Mouse (Mus musculus): ENCODE results near the gene Letm1. TPM values are rescaled to one million over a fixed set of nuclear protein-coding genes. Genes with fewer than 3 reads are reported as not detected.
A peak's percentile ranks its signal among the peaks of the same experiment; 100 is the strongest.

The Letm1 gene
- 10.9 and 11.9 TPM in 2 replicates for polyA plus RNA-seq (2011; ENCODE audit: insufficient read depth, insufficient read length, low replicate concordance, missing spikeins)

GRCm38 (mm10) chr5:33782345-33782998 lies at the start of gene Letm1:
Gene Letm1 (minus strand): TSS chr5:33782817.
- peak within 1 kb of the TSS; percentile 83 for H3K27ac ChIP-seq (ENCODE audit: control insufficient read depth, insufficient read depth, low read depth, low read length, poor library complexity)
- under 1% methylated on average over 65 of the region's 65 CpGs for WGBS
- TF ChIP-seq POLR2A (IDR thresholded peaks at IDR 0.05; ENCODE audit: borderline replicate concordance, control insufficient read depth, low read depth, low read length) (peak; percentile 83; the same call in 1 of the 2 replicates), CTCF (IDR thresholded peaks at IDR 0.05; ENCODE audit: control insufficient read depth, insufficient read depth, low read length) (no peak)
- peak within 1 kb of the TSS; percentile 81 for H3K4me3 ChIP-seq (replicated peaks; ENCODE audit: control insufficient read depth, low read depth, low read length)
- no peaks in the 10 kb centered on the region; the same call in 1 of the 2 replicates for H3K4me1 ChIP-seq (ENCODE audit: control insufficient read depth, insufficient read depth, low read length)

DNA sequence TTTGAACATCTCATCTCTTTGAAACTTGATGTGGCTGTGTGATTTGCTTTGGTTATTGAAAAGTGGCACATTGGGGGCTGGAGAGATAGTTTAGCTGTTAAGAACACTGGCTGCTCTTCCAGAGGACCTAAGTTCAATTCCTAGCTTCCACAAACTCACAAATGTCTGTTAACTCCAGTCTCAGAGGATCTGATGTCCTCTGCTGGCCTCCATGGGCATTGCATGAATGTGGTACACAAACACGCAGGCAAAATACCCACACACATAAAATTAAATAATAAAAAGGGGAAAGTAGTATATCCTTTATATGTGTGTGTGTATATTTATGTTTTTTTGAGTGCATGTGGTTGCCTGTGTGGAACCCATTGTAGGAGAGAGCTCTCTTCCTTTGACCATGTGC lies 48.2 kb upstream of the Letm1 start:
- Histone ChIP-seq H3K4me3 (replicated peaks; ENCODE audit: control insufficient read depth, low read depth, low read length) (no peak overlapping the region), H3K27ac (ENCODE audit: control insufficient read depth, insufficient read depth, low read depth, low read length, poor library complexity) (no peak overlapping the region), H3K4me1 (ENCODE audit: control insufficient read depth, insufficient read depth, low read length) (no peaks in the 10 kb centered on the region)
- WGBS: 73% methylated on average over 1 of the region's 1 CpGs
- TF ChIP-seq POLR2A (IDR thresholded peaks at IDR 0.05; ENCODE audit: borderline replicate concordance, control insufficient read depth, low read depth, low read length) (no peak), CTCF (IDR thresholded peaks at IDR 0.05; ENCODE audit: control insufficient read depth, insufficient read depth, low read length) (no peak)

- H3K4me1 ChIP-seq (ENCODE audit: control insufficient read depth, insufficient read depth, low read length): no peaks in the 10 kb centered on the region
- H3K4me3 ChIP-seq (replicated peaks; ENCODE audit: control insufficient read depth, low read depth, low read length): no peak overlapping the region
- H3K27ac ChIP-seq (ENCODE audit: control insufficient read depth, insufficient read depth, low read depth, low read length, poor library complexity): no peak overlapping the region
- TF ChIP-seq CTCF (IDR thresholded peaks at IDR 0.05; ENCODE audit: control insufficient read depth, insufficient read depth, low read length): no peak
- TF ChIP-seq POLR2A (IDR thresholded peaks at IDR 0.05; ENCODE audit: borderline replicate concordance, control insufficient read depth, low read depth, low read length): no peak
- WGBS: 59% methylated on average over 3 of the region's 3 CpGs
Observed at GRCm38 (mm10) chr5:33829958-33830357, 47.3 kb upstream of the Letm1 start.

DNA sequence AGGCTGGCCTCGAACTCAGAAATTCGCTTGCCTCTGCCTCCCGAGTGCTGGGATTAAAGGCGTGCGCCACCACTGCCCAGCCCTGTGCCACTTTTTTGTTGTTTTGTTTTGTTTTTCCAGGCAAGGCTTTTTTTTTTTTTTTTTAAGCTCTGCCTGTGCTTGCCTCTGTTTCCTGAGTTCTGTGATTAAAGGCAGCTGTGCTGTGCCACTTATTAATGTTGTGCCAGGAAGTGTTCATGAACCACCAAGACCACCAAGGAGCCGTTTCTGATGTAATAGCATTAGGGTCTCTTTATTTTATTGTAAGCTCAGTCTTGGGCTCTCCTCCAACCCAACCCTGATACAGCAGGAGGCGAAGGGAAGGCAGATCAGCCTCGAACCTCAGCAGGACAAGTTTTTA lies 45.5 kb upstream of the Letm1 start:
- Histone ChIP-seq H3K27ac (ENCODE audit: control insufficient read depth, insufficient read depth, low read depth, low read length, poor library complexity) (no peak overlapping the region), H3K4me1 (ENCODE audit: control insufficient read depth, insufficient read depth, low read length) (no peaks in the 10 kb centered on the region), H3K4me3 (replicated peaks; ENCODE audit: control insufficient read depth, low read depth, low read length) (no peak overlapping the region)
- 57% methylated on average over 8 of the region's 8 CpGs for WGBS
- TF ChIP-seq CTCF (IDR thresholded peaks at IDR 0.05; ENCODE audit: control insufficient read depth, insufficient read depth, low read length) (no peak), POLR2A (IDR thresholded peaks at IDR 0.05; ENCODE audit: borderline replicate concordance, control insufficient read depth, low read depth, low read length) (no peak)

GRCm38 (mm10) chr5:33826001-33826400 lies 43.4 kb upstream of the Letm1 start:
- H3K4me1 ChIP-seq (ENCODE audit: control insufficient read depth, insufficient read depth, low read length): no peaks in the 10 kb centered on the region; the same call in 1 of the 2 replicates
- no peak overlapping the region for H3K4me3 ChIP-seq (replicated peaks; ENCODE audit: control insufficient read depth, low read depth, low read length)
- TF ChIP-seq POLR2A (IDR thresholded peaks at IDR 0.05; ENCODE audit: borderline replicate concordance, control insufficient read depth, low read depth, low read length) (no peak), CTCF (IDR thresholded peaks at IDR 0.05; ENCODE audit: control insufficient read depth, insufficient read depth, low read length) (no peak)
- no peak overlapping the region for H3K27ac ChIP-seq (ENCODE audit: control insufficient read depth, insufficient read depth, low read depth, low read length, poor library complexity)

DNA sequence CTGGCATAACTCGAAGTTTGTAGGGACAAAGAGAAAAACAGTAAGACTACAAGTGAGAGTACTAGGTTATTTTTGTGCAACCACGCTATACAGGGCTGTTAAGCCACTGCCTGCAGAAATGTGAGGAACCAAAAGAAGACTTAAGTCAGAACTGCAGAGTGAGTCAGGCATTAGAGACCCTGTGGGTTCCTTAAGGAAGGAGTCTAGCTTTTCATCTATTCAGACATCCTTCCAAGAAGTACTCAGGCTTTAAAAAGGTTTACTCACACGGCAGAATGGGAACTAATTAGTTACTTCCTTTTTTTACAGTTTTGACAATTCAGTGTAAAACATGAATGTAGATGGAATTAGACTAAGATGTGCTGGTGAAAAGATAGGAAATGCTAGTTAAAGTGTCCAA lies 39.8 kb upstream of the Letm1 start:
- WGBS: 15% methylated on average over 3 of the region's 3 CpGs
- Histone ChIP-seq H3K4me3 (replicated peaks; ENCODE audit: control insufficient read depth, low read depth, low read length) (no peak overlapping the region), H3K27ac (ENCODE audit: control insufficient read depth, insufficient read depth, low read depth, low read length, poor library complexity) (no peak overlapping the region), H3K4me1 (ENCODE audit: control insufficient read depth, insufficient read depth, low read length) (peaks cover 1% of the 10 kb centered on the region; the same call in 1 of the 2 replicates)
- TF ChIP-seq CTCF (IDR thresholded peaks at IDR 0.05; ENCODE audit: control insufficient read depth, insufficient read depth, low read length): no peak

- no peak overlapping the region for H3K27ac ChIP-seq (ENCODE audit: control insufficient read depth, insufficient read depth, low read depth, low read length, poor library complexity)
- peak overlapping the region; percentile 90 for H3K4me3 ChIP-seq (replicated peaks; ENCODE audit: control insufficient read depth, low read depth, low read length)
- TF ChIP-seq POLR2A (IDR thresholded peaks at IDR 0.05; ENCODE audit: borderline replicate concordance, control insufficient read depth, low read depth, low read length) (no peak), CTCF (IDR thresholded peaks at IDR 0.05; ENCODE audit: control insufficient read depth, insufficient read depth, low read length) (no peak)
- WGBS: 22% methylated on average over 2 of the region's 2 CpGs
- H3K4me1 ChIP-seq (ENCODE audit: control insufficient read depth, insufficient read depth, low read length): peaks cover 1% of the 10 kb centered on the region; the same call in 1 of the 2 replicates
Observed at GRCm38 (mm10) chr5:33821901-33822427, 39.3 kb upstream of the Letm1 start.

DNA sequence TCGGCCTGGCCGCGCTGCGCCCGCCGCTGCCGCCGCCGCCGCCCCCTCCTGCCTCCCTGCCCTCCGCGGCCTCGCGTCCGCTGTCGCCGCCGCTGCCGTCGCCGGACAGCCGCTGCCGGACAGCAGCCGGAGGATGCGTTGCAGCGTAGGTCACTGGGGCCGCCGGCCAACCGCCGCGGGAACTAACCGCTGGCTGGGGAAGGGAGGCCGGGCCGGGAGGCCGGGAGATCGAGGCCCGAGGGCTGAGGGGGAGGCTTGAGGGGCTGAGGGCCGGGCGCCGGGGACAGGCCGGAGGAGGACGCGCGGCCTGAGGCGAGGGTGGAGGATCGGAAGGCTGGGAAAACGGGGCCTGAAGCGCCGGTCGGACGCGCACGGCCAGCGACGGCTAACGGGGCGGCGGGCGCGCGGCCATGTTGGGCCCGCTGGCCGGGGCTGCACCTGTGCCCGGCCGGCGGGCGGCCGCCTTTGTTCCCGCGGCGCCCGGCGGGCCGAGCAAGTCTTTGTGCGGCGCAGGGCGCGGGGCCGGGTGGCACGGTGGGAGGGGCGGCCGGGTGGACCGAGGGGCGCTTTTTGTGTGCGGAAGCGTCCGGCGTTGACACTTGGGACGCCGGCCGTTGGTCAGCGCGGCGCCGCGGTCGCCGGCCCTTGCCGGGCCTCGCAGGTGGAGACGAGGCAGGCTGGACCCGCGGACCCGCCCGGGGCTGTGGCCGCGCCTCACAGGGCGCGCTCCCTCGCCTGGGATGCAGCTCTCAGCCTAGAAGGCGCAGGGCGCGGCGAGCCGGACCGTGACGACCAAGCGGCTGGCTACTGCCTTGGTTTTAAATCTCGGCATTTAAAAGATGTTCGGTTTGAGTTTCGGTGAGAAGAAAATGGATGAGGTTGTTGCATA lies 38.4 kb upstream of the Letm1 start:
- H3K4me1 ChIP-seq (ENCODE audit: control insufficient read depth, insufficient read depth, low read length): peaks cover 1% of the 10 kb centered on the region; the same call in 1 of the 2 replicates
- H3K27ac ChIP-seq (ENCODE audit: control insufficient read depth, insufficient read depth, low read depth, low read length, poor library complexity): peak overlapping the region; percentile 91
- 2% methylated on average over 107 of the region's 121 CpGs for WGBS
- peak overlapping the region; percentile 90 for H3K4me3 ChIP-seq (replicated peaks; ENCODE audit: control insufficient read depth, low read depth, low read length)
- TF ChIP-seq POLR2A (IDR thresholded peaks at IDR 0.05; ENCODE audit: borderline replicate concordance, control insufficient read depth, low read depth, low read length) (no peak), CTCF (IDR thresholded peaks at IDR 0.05; ENCODE audit: control insufficient read depth, insufficient read depth, low read length) (no peak)

Data from bone marrow, adult 2 months (tissue).